Mouse (Mus musculus) 3T3-L1 (cell line): ENCODE results near the gene Ffar2.
"Not testable (repeated sequence)": the region's sequence is repeated elsewhere in the genome, so short reads cannot be mapped to it uniquely, and the experiment has no call there.

Experiments
- DNase-seq: peaks from one replicate; pipeline ENCODE4 v3.0.0-alpha.2; 2015; ENCODE audit warnings: low read depth, low spot score

The Ffar2 gene

DNA sequence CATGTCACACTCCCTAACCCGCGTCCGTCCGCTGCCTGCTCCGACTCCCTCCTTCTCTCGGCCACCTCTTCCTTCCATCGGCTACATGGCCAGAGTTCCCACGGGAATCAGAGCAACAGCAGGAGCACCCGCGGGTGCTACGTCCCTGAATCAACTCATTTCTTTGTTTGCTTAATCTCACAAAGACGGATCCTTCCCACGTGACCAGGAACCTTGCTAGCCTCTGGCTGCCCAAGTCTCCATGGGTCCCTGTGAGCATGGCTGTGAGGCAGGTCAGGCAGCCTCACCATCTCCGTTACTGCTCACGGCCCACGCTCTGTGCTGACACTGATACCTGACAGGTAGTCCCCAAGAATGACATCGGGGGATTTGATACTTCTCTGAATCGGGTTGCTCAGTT, at the start of gene Ffar2:
Gene Ffar2 (minus strand): TSS at position 101 of the 400 bp plus-strand sequence.
- no peak for DNase-seq

DNA sequence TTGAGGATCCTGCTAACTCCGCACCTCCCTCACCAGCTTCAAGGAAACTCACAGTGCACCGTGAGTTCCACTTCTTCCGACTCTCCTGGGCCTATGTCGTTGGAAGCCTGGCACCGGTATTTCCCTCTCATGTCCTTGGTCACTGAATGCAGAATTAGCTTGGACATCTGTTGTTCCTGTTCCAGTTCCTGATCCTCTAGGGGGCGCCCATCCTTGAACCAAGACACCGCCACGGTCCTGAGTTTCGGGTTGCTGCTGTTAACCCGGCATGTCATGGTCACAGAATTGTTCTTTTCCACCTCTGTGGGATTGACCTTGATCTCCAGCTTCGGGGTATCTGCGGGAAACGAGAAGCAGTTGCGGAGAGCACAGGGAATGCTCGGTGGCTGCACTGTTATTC, 49.5 kb upstream of the Ffar2 start:
- DNase-seq, result peak; percentile 24

DNA sequence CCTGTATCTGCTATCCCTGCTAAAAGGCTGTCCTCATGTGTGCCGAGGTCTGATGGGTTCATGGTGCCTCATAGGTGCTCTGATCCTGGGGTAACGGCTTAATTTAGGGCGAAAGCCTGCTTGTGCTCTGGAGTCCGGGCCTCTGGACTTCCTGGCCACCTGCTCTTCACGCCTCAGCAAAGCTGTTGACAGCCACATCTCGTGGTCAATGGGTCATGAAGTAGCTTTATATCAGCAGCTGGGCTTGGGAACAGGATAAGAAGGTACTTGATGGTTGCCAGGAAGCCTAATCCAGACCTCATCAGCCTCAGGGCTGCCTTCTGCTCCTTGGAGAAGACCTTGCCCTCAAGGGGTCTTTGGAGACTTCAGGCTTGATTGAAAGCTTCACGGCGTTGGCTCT, 39.8 kb upstream of the Ffar2 start:
- no peak for DNase-seq

DNA sequence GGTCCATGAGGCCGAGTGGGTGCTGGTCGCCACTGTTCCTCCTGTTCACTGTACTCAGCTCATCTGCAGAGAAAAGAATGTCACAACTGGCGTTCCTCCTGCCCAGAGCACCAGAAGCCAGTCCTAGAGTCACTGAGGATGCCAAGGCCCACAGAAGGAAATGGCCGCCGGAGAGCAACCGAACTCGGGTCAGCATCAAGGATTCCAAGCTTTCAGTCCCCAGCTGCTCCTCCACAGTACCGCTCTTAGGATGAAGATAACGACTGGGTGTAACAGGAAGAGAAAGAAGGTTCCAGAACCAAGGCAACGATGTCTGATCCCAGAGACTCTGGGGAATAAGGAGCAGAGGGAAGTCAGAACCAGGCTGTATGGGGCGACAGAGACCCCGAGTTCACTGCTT, 37.9 kb upstream of the Ffar2 start, which contains the start of gene Ffar1:
Gene Ffar1 (minus strand): TSS at position 101 of the 400 bp plus-strand sequence.
- DNase-seq, result no peak

DNA sequence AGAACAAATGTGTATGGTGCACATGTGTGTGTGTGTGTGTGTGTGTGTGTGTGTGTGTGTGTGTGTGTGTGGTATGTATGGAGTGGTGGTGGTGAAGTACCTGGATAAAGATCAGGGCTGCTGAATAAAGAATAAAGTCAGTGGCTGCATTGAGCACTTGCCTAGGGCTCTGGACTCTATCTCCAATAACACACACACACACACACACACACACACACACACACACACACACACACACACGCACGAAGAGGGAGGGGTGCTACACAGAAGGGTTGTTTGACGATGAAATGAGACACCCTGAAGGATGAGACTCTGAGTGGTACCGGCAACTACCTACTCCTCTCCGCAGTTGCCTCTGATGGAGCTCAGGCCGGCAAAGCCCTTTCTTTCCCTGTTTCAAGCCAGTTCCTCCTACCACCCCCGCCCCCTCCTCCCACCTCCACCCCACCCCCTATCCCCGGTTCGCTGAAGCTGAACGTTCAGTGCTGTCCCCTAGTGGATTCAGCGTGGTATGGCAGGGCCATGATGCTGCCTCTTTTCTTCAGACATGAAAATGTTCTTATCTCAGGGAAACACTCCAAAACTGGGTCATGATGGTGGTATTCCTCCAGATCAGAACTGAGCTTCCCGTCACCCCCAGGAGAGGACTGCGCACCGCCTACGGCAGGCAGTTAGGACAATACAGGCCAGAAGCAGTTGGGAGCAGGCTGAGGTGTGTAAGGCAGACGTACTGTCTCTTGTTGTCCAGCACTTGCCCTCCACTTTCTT, 36.2 kb upstream of the Ffar2 start:
- peak; percentile 35 for DNase-seq

DNA sequence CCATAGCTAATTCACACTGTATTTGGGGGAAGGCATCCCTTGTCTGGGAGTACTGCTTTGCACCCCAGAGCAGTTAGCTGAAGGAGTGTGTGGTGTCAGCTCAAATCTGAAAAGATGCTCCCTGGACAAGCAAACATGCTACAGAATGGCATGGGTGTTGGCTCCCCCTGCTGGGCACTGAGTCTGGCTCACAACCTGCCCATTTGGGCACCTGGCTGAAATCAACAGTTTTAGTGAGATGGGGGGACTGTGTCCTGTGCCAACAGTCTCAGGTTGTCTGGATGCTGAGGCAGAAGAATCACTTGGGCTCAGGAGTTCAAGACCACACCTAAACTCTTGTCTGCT, 35.7 kb upstream of the Ffar2 start:
- DNase-seq, result peak; percentile 71

DNA sequence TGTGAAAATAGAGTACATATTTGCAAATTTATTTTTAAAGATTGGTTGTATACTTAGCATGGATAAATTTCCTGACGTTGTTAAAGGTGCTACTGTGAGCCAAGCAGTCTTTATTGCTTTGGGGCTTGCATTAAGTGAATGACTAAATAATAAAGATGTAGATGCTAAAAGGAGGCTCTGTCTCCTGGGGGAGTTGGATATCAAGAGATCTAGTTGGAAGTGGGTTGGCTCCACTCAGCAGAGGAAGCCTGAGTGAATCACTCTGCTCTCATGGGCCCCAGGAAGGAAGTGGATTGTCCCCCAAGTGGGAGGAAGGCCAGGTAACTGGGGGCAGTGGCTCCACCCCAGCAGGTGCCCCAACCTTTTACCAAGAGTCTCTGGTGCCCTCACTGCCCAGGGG, 34.2 kb upstream of the Ffar2 start:
- no peak for DNase-seq

DNA sequence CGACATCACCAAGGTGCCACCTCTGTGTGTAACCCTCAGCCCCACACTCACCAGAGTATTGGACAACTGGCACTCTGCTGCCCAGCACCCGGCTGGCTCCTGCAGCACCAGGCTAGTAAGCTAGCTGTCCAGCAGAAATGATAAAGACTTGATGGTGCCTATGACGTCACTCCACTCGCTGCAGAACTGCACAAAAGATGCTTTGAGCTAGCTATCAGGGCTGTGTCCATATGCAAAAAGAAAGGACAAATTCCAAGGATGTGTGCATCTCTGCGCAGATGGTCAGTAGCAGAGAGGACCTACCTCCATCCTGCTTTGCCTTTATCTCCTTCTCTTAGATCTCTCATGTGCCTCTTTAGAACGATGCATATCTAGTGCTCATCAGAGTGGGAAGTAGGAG, 32.5 kb upstream of the Ffar2 start, which contains the start of gene Ffar3:
Gene Ffar3 (minus strand): TSS at position 101 of the 400 bp plus-strand sequence.
- DNase-seq, result no peak

DNA sequence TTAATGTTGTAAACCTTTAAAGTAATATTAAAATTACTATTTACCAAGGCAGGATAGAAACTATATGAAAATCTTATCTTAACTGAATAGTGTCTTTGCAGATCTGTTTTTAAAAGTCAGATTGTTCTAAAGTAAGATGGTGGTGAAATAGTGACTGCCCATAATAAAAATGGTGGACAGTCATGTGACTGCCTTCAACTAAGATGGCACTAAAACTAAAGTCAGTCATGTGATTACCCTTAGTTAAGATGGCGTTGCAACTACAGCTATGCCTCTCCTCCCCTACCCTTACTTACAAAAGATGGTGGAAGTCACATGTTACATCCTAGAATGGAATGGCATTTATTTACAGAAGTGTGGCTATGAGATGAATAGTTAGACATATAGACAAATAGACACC, 27.8 kb upstream of the Ffar2 start:
- DNase-seq, result no peak

DNA sequence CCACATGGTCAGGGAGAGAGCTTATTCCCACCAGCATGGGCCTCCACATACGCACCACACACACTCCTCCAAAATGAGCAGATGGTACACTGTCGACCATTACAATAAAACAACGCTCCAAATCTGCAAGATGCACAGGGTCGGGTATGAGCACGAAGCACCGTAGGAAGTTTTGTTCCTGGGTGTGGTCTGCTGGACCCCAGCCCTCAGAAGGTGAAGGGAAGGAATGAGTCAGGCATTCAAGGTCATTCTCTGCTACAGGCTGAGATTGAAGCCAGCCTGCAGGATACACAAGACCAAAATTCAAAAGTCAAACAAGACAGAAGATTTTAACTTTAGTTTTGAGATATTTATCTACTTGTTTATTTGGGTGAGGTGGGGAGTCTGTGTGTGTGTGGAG, 24.4 kb upstream of the Ffar2 start:
- no peak for DNase-seq

DNA sequence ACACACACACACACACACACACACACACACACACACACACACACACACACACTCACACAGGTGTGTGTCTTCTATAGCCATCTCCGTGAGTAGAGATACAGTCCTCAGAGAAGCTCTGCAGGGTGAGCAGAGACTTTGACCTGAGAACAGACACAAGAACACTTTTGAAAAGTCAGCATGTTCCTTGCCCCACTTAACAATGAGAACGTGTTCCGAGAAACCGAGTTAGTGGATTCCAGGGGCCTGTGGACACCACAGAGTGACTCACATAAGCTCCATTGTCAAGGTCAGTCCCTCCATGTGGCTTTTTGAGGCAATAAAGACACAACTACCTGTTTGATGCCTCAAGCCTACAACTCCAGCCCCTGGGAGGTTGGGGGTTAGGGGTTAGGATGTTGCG, 23.8 kb upstream of the Ffar2 start:
- no peak for DNase-seq

DNA sequence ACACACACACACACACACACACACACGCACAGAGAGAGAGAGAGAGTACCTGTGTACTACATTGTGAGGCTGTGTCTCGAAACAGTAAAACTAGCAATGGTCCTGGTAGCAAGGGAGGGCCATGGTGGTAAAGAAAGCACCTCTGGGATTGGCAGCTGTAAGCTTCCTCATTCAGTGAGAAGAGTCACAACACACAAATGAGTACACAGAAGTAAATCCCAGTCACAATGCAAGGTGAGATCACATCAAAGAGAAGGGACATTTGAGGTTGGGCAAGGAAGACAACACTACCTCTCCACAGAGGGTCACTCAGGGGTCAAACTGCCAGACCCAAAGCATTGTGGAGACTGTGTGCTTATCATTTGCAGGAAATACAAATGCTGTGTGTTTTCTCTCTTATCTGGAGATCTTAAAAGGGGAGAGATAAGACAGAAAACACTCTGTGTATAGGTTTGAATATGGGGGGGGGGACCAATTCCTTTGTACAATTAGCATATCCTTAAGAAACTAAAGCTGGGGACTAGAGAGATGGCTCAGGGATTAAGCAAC, 23.0 kb upstream of the Ffar2 start:
- DNase-seq, result no peak

DNA sequence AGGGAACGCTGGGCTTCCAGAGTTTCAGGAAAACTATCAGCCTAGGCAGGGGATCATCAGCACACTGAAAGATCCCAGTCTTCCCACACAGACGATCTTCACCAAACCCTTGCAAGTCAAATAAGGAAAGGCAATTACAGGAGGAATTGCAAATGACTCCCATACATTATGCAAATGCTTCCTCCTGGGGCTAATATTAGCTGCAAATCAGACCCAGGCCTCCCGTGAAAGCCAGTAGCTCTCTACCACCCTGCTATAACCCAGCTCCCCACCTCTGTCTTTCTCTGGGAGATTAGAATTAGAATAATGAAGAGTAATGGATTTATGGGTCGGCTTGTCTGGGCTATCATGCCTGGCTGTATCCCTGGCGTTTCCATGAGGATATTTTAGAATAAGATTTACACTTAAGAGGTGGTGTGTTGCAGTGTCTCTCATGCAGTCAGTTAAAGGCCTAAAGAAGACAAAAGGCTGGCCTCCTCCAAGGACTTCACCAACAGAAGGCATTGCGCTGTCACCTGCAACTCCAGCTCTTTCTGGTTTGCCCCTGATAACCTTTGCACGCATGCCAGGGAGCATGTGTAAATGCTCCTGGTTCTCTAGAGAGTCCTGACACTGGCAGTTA, 21.2 kb upstream of the Ffar2 start:
- no peak for DNase-seq

DNA sequence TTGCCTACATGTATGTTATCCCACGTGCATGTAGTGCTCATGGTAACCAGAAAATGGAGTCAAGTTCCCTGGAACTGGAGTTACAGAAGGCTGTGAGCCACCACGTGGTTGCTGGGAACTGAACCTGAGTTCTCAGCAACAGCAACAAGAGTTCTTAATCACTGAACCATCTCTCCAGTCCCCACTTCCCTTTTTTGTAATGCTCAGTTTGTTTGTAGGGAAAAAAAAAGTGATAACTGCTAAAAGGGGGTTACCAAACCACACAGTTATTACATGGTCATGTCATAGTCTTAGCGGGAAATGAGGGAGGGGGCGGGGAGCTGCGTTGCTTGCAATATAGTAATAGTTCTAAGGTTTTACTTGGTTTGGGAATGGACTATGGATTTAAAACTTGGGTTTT, 18.5 kb upstream of the Ffar2 start:
- no peak for DNase-seq

DNA sequence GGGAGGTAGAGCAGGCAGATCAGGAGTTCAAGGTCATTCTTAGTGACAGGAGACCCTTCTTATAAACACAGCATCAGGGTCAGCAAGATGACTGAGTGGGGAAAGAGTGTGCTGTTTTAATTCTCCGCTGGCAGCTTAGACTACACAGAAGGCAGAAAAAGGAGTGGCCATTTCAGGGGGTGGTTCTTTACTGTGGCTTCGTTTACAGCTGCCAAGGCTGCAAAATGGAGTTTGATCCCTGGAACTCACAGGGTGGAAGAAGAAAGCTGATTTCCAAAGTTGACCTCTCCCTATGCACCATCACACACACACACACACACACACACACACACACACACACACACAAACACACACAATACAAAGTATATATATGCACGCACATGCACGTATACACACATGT, 17.8 kb upstream of the Ffar2 start:
- DNase-seq, result no peak

DNA sequence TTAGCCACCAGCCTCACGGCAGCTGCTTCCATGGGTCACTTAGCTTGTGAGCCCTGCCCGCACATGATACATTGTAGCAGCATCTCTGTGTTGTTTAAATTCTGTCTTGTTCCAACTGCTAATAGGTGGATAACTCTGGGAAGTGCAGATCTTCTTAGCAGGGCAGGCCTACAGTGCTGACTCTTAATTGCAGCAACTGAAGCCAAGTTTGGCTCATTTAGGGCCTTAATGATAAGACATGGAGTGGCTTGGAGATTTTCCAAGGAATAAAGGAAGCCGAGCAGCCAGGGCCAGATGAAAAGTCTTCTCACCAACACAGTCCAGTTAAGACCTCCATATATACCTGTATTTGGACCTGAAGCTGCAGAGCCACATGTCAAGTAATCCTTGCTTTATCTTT, 16.7 kb upstream of the Ffar2 start:
- no peak for DNase-seq

DNA sequence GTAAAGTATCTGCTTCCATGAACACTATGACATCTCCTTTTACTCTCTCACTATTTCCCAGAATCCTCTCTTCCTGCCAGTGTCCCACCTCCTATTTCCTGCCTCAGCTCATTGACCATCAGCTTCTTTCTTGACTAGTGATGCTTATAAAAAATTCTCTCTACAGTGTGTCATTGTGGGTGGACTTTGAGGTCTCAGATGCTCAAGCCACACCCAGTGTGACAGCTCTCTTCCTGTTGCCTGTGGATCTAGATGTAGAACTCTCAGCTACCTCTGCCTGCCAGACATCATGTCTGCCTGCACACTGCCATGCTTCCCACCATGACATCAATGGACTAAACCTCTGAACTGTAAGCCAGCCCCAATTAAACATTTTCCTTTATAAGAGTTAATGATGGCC, 13.7 kb upstream of the Ffar2 start:
- no peak for DNase-seq

DNA sequence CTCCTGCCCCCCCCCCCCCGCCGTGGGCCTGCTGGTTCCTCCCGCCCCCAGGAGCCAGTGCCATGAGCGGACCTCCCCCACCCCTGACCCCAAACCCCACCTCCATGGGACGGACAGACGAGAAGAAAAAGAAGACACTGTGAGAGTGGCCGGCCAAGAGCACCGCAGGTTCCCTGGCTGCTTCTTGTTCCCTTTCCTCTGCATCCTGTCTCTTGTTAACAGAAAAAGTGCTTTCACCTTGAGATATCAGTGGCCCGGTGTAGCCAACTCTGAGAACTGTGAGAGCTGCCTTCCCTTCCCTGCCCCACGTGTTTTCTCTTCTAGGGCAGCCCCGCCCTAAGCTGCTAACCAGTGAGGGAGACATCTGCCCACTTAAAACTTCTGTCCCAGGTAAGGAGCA, 9.1 kb upstream of the Ffar2 start:
- not testable (repeated sequence) for DNase-seq

DNA sequence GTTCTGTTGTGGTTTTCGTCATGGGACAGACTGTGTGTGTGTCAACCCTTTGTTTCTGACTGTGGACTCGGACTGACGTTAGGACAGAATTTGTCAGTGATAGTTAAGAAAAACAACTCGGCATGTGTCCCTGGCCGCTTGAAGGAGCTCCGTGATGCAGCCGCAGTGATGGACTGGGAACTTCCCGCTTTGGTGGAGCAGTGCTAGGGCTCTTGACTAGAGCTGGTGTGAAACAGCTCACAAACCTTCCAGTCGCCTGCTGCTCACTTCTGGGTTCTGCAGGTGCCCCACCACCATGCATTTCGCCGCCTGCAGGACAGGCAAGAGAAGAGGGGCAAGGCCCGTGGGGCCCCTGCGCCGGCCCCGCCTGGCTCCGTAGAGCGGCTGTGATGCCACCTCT, 8.7 kb upstream of the Ffar2 start:
- no peak for DNase-seq

DNA sequence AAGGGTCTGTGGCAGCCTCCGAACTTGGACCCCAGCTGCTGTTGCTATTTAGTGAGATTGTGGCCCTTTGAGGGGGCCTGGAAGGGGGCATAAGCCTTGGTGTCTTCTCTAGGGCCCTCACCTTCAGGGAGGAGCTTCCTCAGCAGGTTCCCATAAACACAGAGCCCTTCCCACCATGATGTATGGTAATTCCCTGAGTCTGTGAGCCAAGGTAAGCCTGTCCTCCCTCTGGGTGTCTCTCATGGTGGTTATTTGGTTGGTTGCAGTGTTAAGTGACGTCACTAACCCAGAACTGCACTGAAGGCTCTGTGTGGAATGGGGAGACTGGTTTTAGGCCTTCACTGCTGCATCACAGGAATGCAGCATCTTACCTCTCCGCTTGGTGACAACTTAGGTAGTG, 5.9 kb upstream of the Ffar2 start:
- DNase-seq, result no peak

DNA sequence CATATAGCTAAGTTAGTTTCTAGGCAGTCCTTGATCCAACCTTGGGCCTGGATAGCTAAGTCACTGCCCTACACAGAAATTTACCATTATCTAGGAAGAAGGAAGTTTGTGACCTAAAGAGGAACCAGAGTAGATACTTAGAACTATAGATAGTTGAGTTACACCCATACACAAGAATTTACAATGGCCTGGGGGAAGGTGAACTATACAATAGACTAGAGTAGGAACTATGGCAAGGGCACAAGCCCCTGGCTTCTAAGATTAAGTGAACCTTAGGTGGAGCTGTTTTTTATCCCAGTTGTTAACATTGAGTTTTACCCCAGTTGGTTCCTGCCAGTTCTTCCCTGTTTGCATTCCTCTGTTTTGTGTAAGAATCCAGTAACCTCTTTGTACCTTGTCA, 5.3 kb upstream of the Ffar2 start:
- DNase-seq, result not testable (repeated sequence)

DNA sequence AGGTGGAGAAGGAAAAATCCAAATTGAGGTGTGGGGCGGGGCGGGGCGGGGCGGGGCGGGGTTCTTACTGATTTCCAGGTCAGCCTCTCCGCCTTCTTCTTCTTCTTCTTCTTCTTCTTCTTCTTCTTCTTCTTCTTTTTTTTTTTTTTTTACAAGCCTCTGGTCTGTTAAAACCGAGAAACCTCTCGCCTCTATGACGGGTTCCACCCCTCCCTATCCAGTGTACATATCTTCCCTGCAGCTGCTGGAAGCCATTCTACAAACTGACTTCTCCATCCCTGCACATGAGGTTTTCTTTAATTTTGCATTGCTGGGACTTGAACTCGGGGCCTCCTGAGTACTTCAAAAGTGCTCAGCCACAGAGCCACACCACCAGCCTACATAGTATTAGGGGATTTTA, 3.1 kb upstream of the Ffar2 start:
- DNase-seq, result no peak

DNA sequence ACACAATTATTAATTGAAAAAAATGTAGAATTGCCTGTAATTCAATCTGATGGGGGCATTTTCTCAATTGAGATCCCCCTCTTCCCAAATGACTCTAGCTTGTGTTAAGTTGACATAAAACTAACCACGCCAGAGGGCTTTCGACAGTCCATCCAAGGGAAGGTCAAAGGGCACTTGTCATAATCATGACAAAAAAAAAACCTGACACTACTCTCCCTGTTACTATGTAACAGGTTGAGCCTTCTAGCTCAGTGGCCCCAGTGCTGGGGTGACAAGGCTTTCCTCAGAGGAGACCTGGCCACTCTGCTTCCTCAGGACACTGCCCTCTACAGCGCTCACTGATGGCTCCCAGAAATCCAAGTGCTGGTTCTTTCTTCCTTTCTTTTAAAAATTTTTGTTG, 731 bp upstream of the Ffar2 start:
- no peak for DNase-seq
